Mouse (Mus musculus) forebrain, embryonic 16.5 days (tissue): ENCODE results near the gene Scarb2. TPM values are rescaled to one million over a fixed set of nuclear protein-coding genes. Genes with fewer than 3 reads are reported as not detected.
A peak's percentile ranks its signal among the peaks of the same experiment; 100 is the strongest.

Experiments used
- ATAC-seq: fragments of 200-750 bp; cut with Nextera tagmentation; 2 replicates; pipeline ENCODE4 v1.8.0; 2017; ENCODE audit warnings: mild to moderate bottlenecking, moderate library complexity
- H3K27ac ChIP-seq: fragments of 300-500 bp; sonication (generic); 2 replicates; pipeline ENCODE4 v1.5.1; 2014; ENCODE audit warnings: low read length, control low read depth
- H3K27me3 ChIP-seq: fragments of 300-500 bp; sonication (generic); replicated peaks from 2 replicates; pipeline ENCODE4 v1.6.1; 2014; ENCODE audit warnings: low read length; ENCODE audit not compliant: control insufficient read depth, insufficient read depth
- H3K36me3 ChIP-seq: fragments of 300-500 bp; sonication (generic); 2 replicates; pipeline ENCODE4 v1.6.1; 2014; ENCODE audit not compliant: control insufficient read depth, insufficient read depth
- H3K4me1 ChIP-seq: fragments of 300-500 bp; sonication (generic); replicated peaks from 2 replicates; pipeline ENCODE4 v1.6.1; 2014; ENCODE audit warnings: low read length; ENCODE audit not compliant: control insufficient read depth, insufficient read depth
- H3K4me2 ChIP-seq: fragments of 300-500 bp; sonication (generic); 2 replicates; pipeline ENCODE4 v1.6.1; 2014; ENCODE audit warnings: mild to moderate bottlenecking, low read length, control low read depth
- H3K4me3 ChIP-seq: fragments of 300-500 bp; sonication (generic); replicated peaks from 2 replicates; pipeline ENCODE4 v1.5.1; 2014; ENCODE audit warnings: mild to moderate bottlenecking, low read length, control low read depth
- H3K9ac ChIP-seq: fragments of 300-500 bp; sonication (generic); replicated peaks from 2 replicates; pipeline ENCODE4 v1.6.1; 2014; ENCODE audit warnings: low read depth, low read length, control low read depth
- H3K9me3 ChIP-seq: fragments of 300-500 bp; sonication (generic); 2 replicates; pipeline ENCODE4 v1.6.1; 2016; ENCODE audit warnings: low read length; ENCODE audit not compliant: control insufficient read depth
- WGBS: fragments of 180-500 bp; shearing (Covaris S2); extraction: QIAGEN DNeasy Blood & Tissue Kit; methylation state at CpG from one replicate; pipeline ENCODE4 v1.1.7; 2014; 5-methylcytosine and 5-hydroxymethylcytosine counted together
- polyA plus RNA-seq: library from polyadenylated mRNA; unstranded; fragments of >200 nt; fragmentation: Nextera tagmentation; extraction: Ambion mirVana; gene quantifications from 2 replicates; pipeline ENCODE4 v1.2.1, GENCODE M21; 2015

The Scarb2 gene
- polyA plus RNA-seq, 1 experiment from 2014 or later, result 27.0 TPM

DNA sequence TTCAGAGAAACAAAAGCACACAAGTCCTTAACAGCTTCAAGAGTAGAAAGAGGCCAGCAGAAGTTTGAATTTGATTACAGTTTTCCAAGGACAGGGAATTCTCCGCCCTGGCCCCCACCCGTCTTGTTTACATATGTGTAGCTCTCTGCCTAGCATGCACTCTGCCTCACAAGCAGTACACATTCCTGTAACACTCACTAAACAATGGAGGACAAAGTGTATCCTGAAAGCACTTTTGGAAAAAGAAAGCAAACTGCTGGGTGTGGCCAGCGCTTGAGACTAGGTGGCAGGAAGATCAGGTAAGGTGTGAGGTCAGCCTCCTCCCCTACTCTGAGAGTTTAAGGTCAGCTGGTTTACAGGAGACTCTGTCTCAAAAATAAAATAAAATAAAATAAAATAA is 8.4 kb downstream of the Scarb2 start:
- WGBS, result 82% methylated on average over 3 of the region's 3 CpGs

GRCm38 (mm10) chr5:92495771-92496409 is 10.7 kb downstream of the Scarb2 start:
- no peak overlapping the region for H3K9ac ChIP-seq
- ATAC-seq, result no peak
- H3K4me2 ChIP-seq, result no peak overlapping the region
- no peaks in the 10 kb centered on the region for H3K9me3 ChIP-seq
- no peaks in the 10 kb centered on the region for H3K27me3 ChIP-seq
- H3K36me3 ChIP-seq, result no peaks in the 10 kb centered on the region
- H3K4me3 ChIP-seq, result no peak overlapping the region
- no peak overlapping the region for H3K27ac ChIP-seq
- 86% methylated on average over 7 of the region's 7 CpGs for WGBS
- H3K4me1 ChIP-seq, result peaks cover 21% of the 10 kb centered on the region

More for the DNA sequence above, 8.4 kb downstream of the Scarb2 start:
- peak overlapping the region; percentile 10; the same call in 1 of the 2 replicates for H3K27ac ChIP-seq
- H3K9ac ChIP-seq, result no peak overlapping the region
- no peak overlapping the region for H3K4me2 ChIP-seq
- no peak overlapping the region for H3K4me3 ChIP-seq
- peaks cover 27% of the 10 kb centered on the region for H3K4me1 ChIP-seq
- H3K36me3 ChIP-seq, result no peaks in the 10 kb centered on the region
- H3K27me3 ChIP-seq, result no peaks in the 10 kb centered on the region
- no peak for ATAC-seq
- no peaks in the 10 kb centered on the region for H3K9me3 ChIP-seq

GRCm38 (mm10) chr5:92495291-92495690 is 11.3 kb downstream of the Scarb2 start:
- no peak for ATAC-seq
- Histone ChIP-seq H3K4me2 (no peak overlapping the region), H3K9ac (no peak overlapping the region), H3K36me3 (no peaks in the 10 kb centered on the region), H3K9me3 (no peaks in the 10 kb centered on the region), H3K4me3 (no peak overlapping the region), H3K4me1 (peaks cover 21% of the 10 kb centered on the region), H3K27ac (no peak overlapping the region), H3K27me3 (no peaks in the 10 kb centered on the region)
- 55% methylated on average over 4 of the region's 4 CpGs for WGBS

GRCm38 (mm10) chr5:92493423-92493822 is 13.2 kb downstream of the Scarb2 start:
- H3K9ac ChIP-seq, result no peak overlapping the region
- no peaks in the 10 kb centered on the region for H3K36me3 ChIP-seq
- H3K9me3 ChIP-seq, result no peaks in the 10 kb centered on the region
- no peak overlapping the region for H3K4me2 ChIP-seq
- no peak for ATAC-seq
- H3K27me3 ChIP-seq, result no peaks in the 10 kb centered on the region
- 61% methylated on average over 7 of the region's 7 CpGs for WGBS
- H3K27ac ChIP-seq, result no peak overlapping the region
- H3K4me1 ChIP-seq, result peaks cover 25% of the 10 kb centered on the region
- H3K4me3 ChIP-seq, result no peak overlapping the region

GRCm38 (mm10) chr5:92490779-92491178 is 15.9 kb downstream of the Scarb2 start:
- WGBS, result 72% methylated on average over 4 of the region's 4 CpGs
- no peak overlapping the region for H3K4me3 ChIP-seq
- no peaks in the 10 kb centered on the region; the same call in 1 of the 2 replicates for H3K36me3 ChIP-seq
- H3K4me1 ChIP-seq, result peaks cover 21% of the 10 kb centered on the region
- H3K27ac ChIP-seq, result no peak overlapping the region
- H3K9ac ChIP-seq, result no peak overlapping the region
- H3K9me3 ChIP-seq, result peaks cover 3% of the 10 kb centered on the region; the same call in 1 of the 2 replicates
- no peak overlapping the region for H3K4me2 ChIP-seq
- H3K27me3 ChIP-seq, result no peaks in the 10 kb centered on the region
- no peak for ATAC-seq

DNA sequence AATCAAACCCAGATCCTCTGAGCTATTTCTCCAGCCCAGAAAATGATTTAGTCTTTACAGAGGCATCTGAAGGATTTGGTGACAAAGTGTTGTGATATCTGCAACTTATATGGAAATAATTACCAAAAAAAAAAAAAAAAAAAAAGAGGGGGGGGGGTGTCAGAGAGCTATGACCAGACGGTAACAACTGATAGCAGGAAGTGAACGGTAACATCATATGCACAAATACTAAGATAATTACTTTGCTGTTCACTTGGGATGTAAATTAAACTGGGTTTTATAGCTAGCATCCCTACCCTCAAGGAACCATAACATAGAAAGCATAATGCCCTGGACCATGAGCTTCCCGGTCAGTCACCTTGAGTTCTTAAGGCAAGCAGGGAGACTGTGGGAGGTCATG is 16.3 kb downstream of the Scarb2 start:
- ATAC-seq, result no peak
- no peak overlapping the region for H3K27ac ChIP-seq
- no peak overlapping the region for H3K9ac ChIP-seq
- peaks cover 21% of the 10 kb centered on the region for H3K4me1 ChIP-seq
- no peak overlapping the region for H3K4me2 ChIP-seq
- 83% methylated on average over 3 of the region's 3 CpGs for WGBS
- H3K4me3 ChIP-seq, result no peak overlapping the region
- H3K27me3 ChIP-seq, result no peaks in the 10 kb centered on the region
- H3K36me3 ChIP-seq, result no peaks in the 10 kb centered on the region; the same call in 1 of the 2 replicates
- peaks cover 3% of the 10 kb centered on the region; the same call in 1 of the 2 replicates for H3K9me3 ChIP-seq

GRCm38 (mm10) chr5:92489503-92489902 is 17.1 kb downstream of the Scarb2 start:
- WGBS, result 39% methylated on average over 4 of the region's 4 CpGs
- no peak overlapping the region for H3K4me3 ChIP-seq
- H3K36me3 ChIP-seq, result peaks cover 1% of the 10 kb centered on the region
- peak overlapping the region; percentile 44 for H3K27ac ChIP-seq
- H3K9ac ChIP-seq, result 0 out of 2 replicates have a peak overlapping the region, but pooled peaks have one; percentile 25
- H3K4me2 ChIP-seq, result no peak overlapping the region
- H3K4me1 ChIP-seq, result peaks cover 21% of the 10 kb centered on the region
- H3K27me3 ChIP-seq, result no peaks in the 10 kb centered on the region
- peaks cover 3% of the 10 kb centered on the region; the same call in 1 of the 2 replicates for H3K9me3 ChIP-seq
- peak; percentile 65; the same call in 1 of the 2 replicates for ATAC-seq

DNA sequence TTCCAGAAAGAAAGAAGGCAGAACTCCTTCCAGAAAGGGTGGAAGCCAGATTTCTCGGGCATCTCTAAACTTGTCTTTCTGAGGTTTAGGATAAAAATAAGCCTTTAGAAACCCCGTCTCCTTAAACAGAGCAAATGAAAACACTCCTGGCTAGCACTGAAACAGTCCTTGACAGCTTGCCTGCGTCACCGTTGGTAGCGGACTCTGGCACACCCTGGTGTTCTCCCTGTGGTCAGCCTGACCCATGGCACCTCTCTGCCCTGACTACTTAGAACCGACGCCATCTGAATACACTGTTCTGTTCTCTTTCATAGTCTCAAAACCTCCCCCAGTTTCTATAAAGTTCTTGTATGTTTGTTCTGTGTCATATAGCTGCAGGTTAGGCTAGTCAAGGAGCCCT is 17.7 kb downstream of the Scarb2 start:
- H3K9ac ChIP-seq, result no peak overlapping the region
- H3K4me1 ChIP-seq, result peaks cover 17% of the 10 kb centered on the region
- peak overlapping the region; percentile 44; the same call in 1 of the 2 replicates for H3K27ac ChIP-seq
- no peak overlapping the region for H3K4me3 ChIP-seq
- no peaks in the 10 kb centered on the region for H3K27me3 ChIP-seq
- peaks cover 6% of the 10 kb centered on the region for H3K36me3 ChIP-seq
- ATAC-seq, result peak; percentile 39
- 47% methylated on average over 7 of the region's 7 CpGs for WGBS
- H3K9me3 ChIP-seq, result peaks cover 3% of the 10 kb centered on the region; the same call in 1 of the 2 replicates
- H3K4me2 ChIP-seq, result no peak overlapping the region

DNA sequence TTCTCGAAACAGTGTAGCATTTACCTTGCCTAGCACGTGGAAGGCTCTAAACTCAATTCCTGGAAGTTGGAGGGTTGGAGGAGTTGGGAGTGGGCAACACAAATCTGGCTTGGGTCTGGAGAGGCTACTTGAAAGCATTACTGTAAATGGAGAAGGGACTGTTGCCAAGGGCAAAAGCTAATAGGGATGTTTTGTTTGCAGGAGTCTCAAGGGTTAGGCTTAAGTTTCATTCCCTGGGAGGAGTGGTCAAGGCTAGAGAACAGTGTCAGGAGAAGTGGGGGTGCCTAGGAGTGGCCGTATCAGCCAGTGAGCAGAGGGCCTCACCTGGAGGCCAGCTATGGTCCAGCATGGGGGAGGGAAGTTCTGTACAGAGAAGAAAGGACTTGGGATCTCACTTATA is 18.2 kb downstream of the Scarb2 start:
- Histone ChIP-seq H3K4me3 (no peak overlapping the region), H3K9ac (no peak overlapping the region), H3K27ac (no peak overlapping the region), H3K27me3 (no peaks in the 10 kb centered on the region), H3K4me1 (peaks cover 16% of the 10 kb centered on the region), H3K9me3 (peaks cover 3% of the 10 kb centered on the region; the same call in 1 of the 2 replicates), H3K4me2 (no peak overlapping the region), H3K36me3 (peaks cover 10% of the 10 kb centered on the region)
- ATAC-seq, result no peak
- 89% methylated on average over 3 of the region's 3 CpGs for WGBS
